15 mouse cellular contexts compared by ENCODE assay signal in the genomic region with DNA sequence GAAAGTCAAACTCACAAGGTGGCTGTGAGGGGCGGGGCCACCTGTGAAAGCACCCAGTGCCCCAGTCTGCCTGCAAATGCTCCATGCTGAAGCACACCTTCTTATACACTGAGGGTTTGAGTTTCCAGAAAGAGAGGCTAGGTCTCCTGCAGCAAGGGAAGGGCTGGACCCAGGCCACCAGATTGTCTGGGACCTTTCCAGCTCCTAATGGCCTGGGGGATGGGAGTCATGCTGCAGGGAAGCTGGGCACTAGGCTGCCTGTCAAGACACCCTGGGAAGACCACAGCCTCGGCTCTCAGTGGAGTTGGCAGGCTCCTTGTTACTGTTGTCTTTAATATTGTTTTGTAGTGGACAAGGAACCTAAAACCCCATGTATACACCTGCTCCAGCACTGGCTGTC. TPM values are rescaled to one million over a fixed set of nuclear protein-coding genes. Genes with fewer than 3 reads are reported as not detected.
DNase-seq lines count a peak whose midpoint lies in the region; ATAC-seq and TF ChIP-seq lines count a peak whose summit lies in the region.
"Had no signal": no experiment of that assay in that cellular context is flagged by ENCODE, and none has a peak within 500 bp of the region (broad histone marks: within the 10 kb centered on the region; RNA-seq: fewer than 3 reads in every experiment).

No protein-coding gene starts in this region.

- no peak overlapping the region for H3K27ac ChIP-seq in heart, embryonic 11.5 days (ENCODE audit: low read depth, low read length)
- H3K27ac ChIP-seq in midbrain, postnatal 0 days (ENCODE audit: low read depth, low read length): no peak overlapping the region
- no peak overlapping the region for H3K27ac ChIP-seq in midbrain, embryonic 15.5 days
- no peak overlapping the region for H3K27ac ChIP-seq in stomach, embryonic 16.5 days (ENCODE audit: low read length)
- H3K27ac ChIP-seq: left cerebral cortex, adult 2 months; macrophage; neural tube, embryonic 12.5 days had no signal

- no peak overlapping the region for H3K4me3 ChIP-seq in heart, embryonic 11.5 days (ENCODE audit: low read depth, low read length)
- no peak overlapping the region for H3K4me3 ChIP-seq in midbrain, postnatal 0 days (ENCODE audit: low read depth, low read length)
- no peak overlapping the region for H3K4me3 ChIP-seq in midbrain, embryonic 15.5 days
- H3K4me3 ChIP-seq in stomach, embryonic 16.5 days (replicated peaks; ENCODE audit: low read length): no peak overlapping the region
- H3K4me3 ChIP-seq: left cerebral cortex, adult 2 months; neural tube, embryonic 12.5 days had no signal

- peaks cover 40% of the 10 kb centered on the region for H3K4me1 ChIP-seq in heart, embryonic 11.5 days (ENCODE audit: control insufficient read depth, insufficient read depth, low read length)
- no peaks in the 10 kb centered on the region for H3K4me1 ChIP-seq in midbrain, postnatal 0 days (ENCODE audit: insufficient read depth, low read length)
- H3K4me1 ChIP-seq in midbrain, embryonic 15.5 days: no peaks in the 10 kb centered on the region
- peaks cover 19% of the 10 kb centered on the region for H3K4me1 ChIP-seq in stomach, embryonic 16.5 days (ENCODE audit: control insufficient read depth, insufficient read depth, low read length)

- H3K9ac ChIP-seq in heart, embryonic 11.5 days (ENCODE audit: low read depth, low read length): no peak overlapping the region
- H3K9ac ChIP-seq in midbrain, postnatal 0 days (replicated peaks; ENCODE audit: low read length, poor library complexity, severe bottlenecking): no peak overlapping the region; the same call in 1 of the 2 replicates
- no peak overlapping the region for H3K9ac ChIP-seq in midbrain, embryonic 15.5 days
- H3K9ac ChIP-seq in stomach, embryonic 16.5 days (ENCODE audit: low read length): peak overlapping the region; percentile 20; the same call in 1 of the 2 replicates
- H3K9ac ChIP-seq: neural tube, embryonic 12.5 days had no signal

- intact Hi-C loops in heart, postnatal 10 days (cut with DNase I): loop anchor here (5.0 kb wide), 1 partner anchor 106 kb away; the partner anchor contains the start of gene Ercc1

- no peaks in the 10 kb centered on the region for H3K27me3 ChIP-seq in heart, embryonic 11.5 days (ENCODE audit: control insufficient read depth, insufficient read depth, low read length)
- H3K27me3 ChIP-seq in midbrain, postnatal 0 days (ENCODE audit: insufficient read depth, low read length): no peaks in the 10 kb centered on the region
- no peaks in the 10 kb centered on the region for H3K27me3 ChIP-seq in midbrain, embryonic 15.5 days (replicated peaks)
- H3K27me3 ChIP-seq in stomach, embryonic 16.5 days (ENCODE audit: control insufficient read depth, insufficient read depth, low read length): no peaks in the 10 kb centered on the region
- H3K27me3 ChIP-seq: neural tube, embryonic 12.5 days had no signal

- H3K9me3 ChIP-seq in heart, embryonic 11.5 days (replicated peaks; ENCODE audit: control insufficient read depth, low read length): no peaks in the 10 kb centered on the region
- no peaks in the 10 kb centered on the region for H3K9me3 ChIP-seq in midbrain, postnatal 0 days (ENCODE audit: low read length)
- H3K9me3 ChIP-seq in midbrain, embryonic 15.5 days: no peaks in the 10 kb centered on the region
- no peaks in the 10 kb centered on the region for H3K9me3 ChIP-seq in stomach, embryonic 16.5 days (replicated peaks; ENCODE audit: control insufficient read depth, low read length)
- H3K9me3 ChIP-seq: neural tube, embryonic 12.5 days had no signal

- no peak for ATAC-seq in heart, embryonic 11.5 days (replicated peaks; ENCODE audit: insufficient number of reproducible peaks, low FRiP score, low TSS enrichment)
- ATAC-seq in midbrain, postnatal 0 days (ENCODE audit: low FRiP score): no peak
- no peak for ATAC-seq in midbrain, embryonic 15.5 days (replicated peaks)
- no peak for ATAC-seq in stomach, embryonic 16.5 days (ENCODE audit: insufficient read depth, low FRiP score)

- H3K4me2 ChIP-seq in heart, embryonic 11.5 days: no peak overlapping the region
- no peak overlapping the region for H3K4me2 ChIP-seq in midbrain, postnatal 0 days (ENCODE audit: low read depth, low read length, poor library complexity, severe bottlenecking)
- H3K4me2 ChIP-seq in midbrain, embryonic 15.5 days: no peak overlapping the region
- no peak overlapping the region for H3K4me2 ChIP-seq in stomach, embryonic 16.5 days (ENCODE audit: low read depth, low read length)
- H3K4me2 ChIP-seq: neural tube, embryonic 12.5 days had no signal

- peak; percentile 95 for DNase-seq in heart, adult 11 months
- DNase-seq in midbrain, postnatal 0 days (ENCODE audit: low spot score): peak; percentile 27
- DNase-seq in heart, postnatal 10 days: peak; percentile 67 to 78
- no peak for DNase-seq in adipocyte (ENCODE audit: low spot score)
- DNase-seq in T-cell, adult 2 months (ENCODE audit: low spot score): no peak
- DNase-seq: adrenal gland, adult 2 months; midbrain, embryonic 14.5 days had no signal

- H3K36me3 ChIP-seq in heart, embryonic 11.5 days (ENCODE audit: control insufficient read depth, insufficient read depth, low read length): peaks cover under 1% of the 10 kb centered on the region; the same call in 1 of the 2 replicates
- H3K36me3 ChIP-seq in midbrain, postnatal 0 days (ENCODE audit: insufficient read depth, low read length): no peaks in the 10 kb centered on the region; the same call in 1 of the 2 replicates
- no peaks in the 10 kb centered on the region for H3K36me3 ChIP-seq in midbrain, embryonic 15.5 days (replicated peaks)
- H3K36me3 ChIP-seq in stomach, embryonic 16.5 days (ENCODE audit: control insufficient read depth, insufficient read depth, low read length): no peaks in the 10 kb centered on the region

- 77% methylated on average over 2 of the region's 2 CpGs for WGBS in heart, embryonic 11.5 days (ENCODE audit: insufficient replicate concordance)
- WGBS in midbrain, postnatal 0 days: 73% methylated on average over 2 of the region's 2 CpGs
- WGBS in midbrain, embryonic 15.5 days: 76% methylated on average over 2 of the region's 2 CpGs
- 61% methylated on average over 2 of the region's 2 CpGs for WGBS in stomach, embryonic 16.5 days

- no peak for TF ChIP-seq CTCF in midbrain, postnatal 0 days (IDR thresholded peaks at IDR 0.05)

RNA-seq across cellular contexts. Expression of gene Opa3, which starts 8.3 kb away (rescaled TPM):
- polyA plus RNA-seq in heart, embryonic 11.5 days (2014; fragmentation: Nextera tagmentation; extraction: Ambion mirVana): 41.2 and 41.6 TPM in 2 replicates
- 34.8 and 40.1 TPM in 2 replicates for total RNA-seq in midbrain, postnatal 0 days (2014; rRNA removed)
- polyA plus RNA-seq in midbrain, postnatal 0 days (2015; fragmentation: Nextera tagmentation; extraction: Ambion mirVana): 33.4 and 33.9 TPM in 2 replicates
- polyA plus RNA-seq in midbrain, embryonic 15.5 days (2015; fragmentation: Nextera tagmentation; extraction: Ambion mirVana): 37.9 and 41.1 TPM in 2 replicates
- 10 to 100 TPM; 53.4 to 57.7 TPM for total RNA-seq in heart, postnatal 10 days (2021)
- 33.0 and 34.5 TPM in 2 replicates for polyA plus RNA-seq in stomach, embryonic 16.5 days (2015; fragmentation: Nextera tagmentation; extraction: Ambion mirVana)

RNA-seq across cellular contexts. Expression of gene Gpr4, which starts 24.1 kb away (rescaled TPM):
- polyA plus RNA-seq in heart, embryonic 11.5 days (2014; fragmentation: Nextera tagmentation; extraction: Ambion mirVana): 1.3 and 1.4 TPM in 2 replicates
- total RNA-seq in midbrain, postnatal 0 days (2014; rRNA removed): 3.1 and 4.7 TPM in 2 replicates
- polyA plus RNA-seq in midbrain, postnatal 0 days (2015; fragmentation: Nextera tagmentation; extraction: Ambion mirVana): 6.1 and 6.2 TPM in 2 replicates
- 3.5 and 4.0 TPM in 2 replicates for polyA plus RNA-seq in midbrain, embryonic 15.5 days (2015; fragmentation: Nextera tagmentation; extraction: Ambion mirVana)
- total RNA-seq in heart, postnatal 10 days (2021): 10 to 100 TPM; 11.4 to 11.8 TPM
- 1.4 and 1.7 TPM in 2 replicates for polyA plus RNA-seq in stomach, embryonic 16.5 days (2015; fragmentation: Nextera tagmentation; extraction: Ambion mirVana)

RNA-seq across cellular contexts. Expression of gene Vasp, which starts 35.2 kb away (rescaled TPM):
- 61.9 and 102 TPM in 2 replicates for polyA plus RNA-seq in heart, embryonic 11.5 days (2014; fragmentation: Nextera tagmentation; extraction: Ambion mirVana)
- 50.9 and 56.9 TPM in 2 replicates for total RNA-seq in midbrain, postnatal 0 days (2014; rRNA removed)
- 31.4 and 32.3 TPM in 2 replicates for polyA plus RNA-seq in midbrain, postnatal 0 days (2015; fragmentation: Nextera tagmentation; extraction: Ambion mirVana)
- polyA plus RNA-seq in midbrain, embryonic 15.5 days (2015; fragmentation: Nextera tagmentation; extraction: Ambion mirVana): 35.9 and 37.4 TPM in 2 replicates
- total RNA-seq in heart, postnatal 10 days (2021): 10 to 100 TPM; 84.0 to 98.6 TPM
- 77.8 and 85.6 TPM in 2 replicates for polyA plus RNA-seq in stomach, embryonic 16.5 days (2015; fragmentation: Nextera tagmentation; extraction: Ambion mirVana)

RNA-seq across cellular contexts. Expression of gene Ppm1n, which starts 43.5 kb away (rescaled TPM):
- 0.34 TPM in 1 of 2 replicates, not detected in the other for polyA plus RNA-seq in heart, embryonic 11.5 days (2014; fragmentation: Nextera tagmentation; extraction: Ambion mirVana)
- total RNA-seq in midbrain, postnatal 0 days (2014; rRNA removed): 1.8 and 2.2 TPM in 2 replicates
- polyA plus RNA-seq in midbrain, postnatal 0 days (2015; fragmentation: Nextera tagmentation; extraction: Ambion mirVana): 1.2 and 1.4 TPM in 2 replicates
- polyA plus RNA-seq in midbrain, embryonic 15.5 days (2015; fragmentation: Nextera tagmentation; extraction: Ambion mirVana): 1.1 and 1.7 TPM in 2 replicates
- total RNA-seq in heart, postnatal 10 days (2021): under 1 TPM in 1 of 2 experiments, not detected in 1; 0.67 TPM
- 0.17 TPM in 1 of 2 replicates, not detected in the other for polyA plus RNA-seq in stomach, embryonic 16.5 days (2015; fragmentation: Nextera tagmentation; extraction: Ambion mirVana)
- total RNA-seq: adrenal gland, adult 2 months; hematopoietic stem cell, adult 5-6 weeks; left cerebral cortex, adult 2 months had no signal
- polyA plus RNA-seq: kidney, embryonic 16.5 days; macrophage; neural tube, embryonic 12.5 days had no signal

RNA-seq across cellular contexts. Expression of gene Rtn2, which starts 46.0 kb away (rescaled TPM):
- 25.3 and 31.2 TPM in 2 replicates for polyA plus RNA-seq in heart, embryonic 11.5 days (2014; fragmentation: Nextera tagmentation; extraction: Ambion mirVana)
- 160 and 172 TPM in 2 replicates for total RNA-seq in midbrain, postnatal 0 days (2014; rRNA removed)
- polyA plus RNA-seq in midbrain, postnatal 0 days (2015; fragmentation: Nextera tagmentation; extraction: Ambion mirVana): 104 and 107 TPM in 2 replicates
- 112 and 121 TPM in 2 replicates for polyA plus RNA-seq in midbrain, embryonic 15.5 days (2015; fragmentation: Nextera tagmentation; extraction: Ambion mirVana)
- total RNA-seq in heart, postnatal 10 days (2021): 10 to 100 TPM; 67.9 to 82.8 TPM
- 14.8 and 21.7 TPM in 2 replicates for polyA plus RNA-seq in stomach, embryonic 16.5 days (2015; fragmentation: Nextera tagmentation; extraction: Ambion mirVana)
- total RNA-seq: hematopoietic stem cell, adult 5-6 weeks had no signal

Comparison
In these comparisons a context has a peak if more than half of its experiments do, and no peak if none do; other contexts are left out.
1. DNase-seq: peak in heart, adult 11 months (single experiment), midbrain, postnatal 0 days (single experiment) and heart, postnatal 10 days (2 of 2); none in adipocyte (single experiment) and T-cell, adult 2 months (single experiment).